Mouse (Mus musculus): ENCODE measurements at regions not wholly inside any gene's neighbourhood (a gene's known extent, or its start where the extent isn't known, plus 50 kb on each side); places are given as distances from the start of the nearest gene placed in this dataset.
"Not testable (repeated sequence)": the region's sequence is repeated elsewhere in the genome, so short reads cannot be mapped to it uniquely, and the experiment has no call there.

DNA sequence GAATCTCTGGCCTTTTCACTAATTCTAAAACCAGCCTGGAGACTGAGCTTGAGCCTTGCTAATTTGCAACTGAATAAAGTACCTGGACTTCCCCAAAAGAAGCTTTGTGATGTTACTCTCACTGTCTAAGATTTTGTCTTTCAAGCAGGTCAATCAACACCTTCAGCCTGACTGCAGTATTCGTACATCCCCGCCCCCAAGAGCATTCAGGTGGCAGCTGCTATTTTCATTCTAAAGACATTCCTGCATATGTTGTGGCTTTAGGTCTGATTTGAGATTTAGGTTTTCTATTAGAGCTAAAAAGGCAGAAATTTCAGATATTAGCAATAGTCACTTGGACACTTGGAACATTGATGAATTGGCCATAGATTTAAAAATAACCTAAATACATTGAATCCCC lies 1385.4 kb upstream of the 1700008P02Rik start:
- not testable (repeated sequence) for DNase-seq (ENCODE audit: low spot score in 2 of 2)

DNA sequence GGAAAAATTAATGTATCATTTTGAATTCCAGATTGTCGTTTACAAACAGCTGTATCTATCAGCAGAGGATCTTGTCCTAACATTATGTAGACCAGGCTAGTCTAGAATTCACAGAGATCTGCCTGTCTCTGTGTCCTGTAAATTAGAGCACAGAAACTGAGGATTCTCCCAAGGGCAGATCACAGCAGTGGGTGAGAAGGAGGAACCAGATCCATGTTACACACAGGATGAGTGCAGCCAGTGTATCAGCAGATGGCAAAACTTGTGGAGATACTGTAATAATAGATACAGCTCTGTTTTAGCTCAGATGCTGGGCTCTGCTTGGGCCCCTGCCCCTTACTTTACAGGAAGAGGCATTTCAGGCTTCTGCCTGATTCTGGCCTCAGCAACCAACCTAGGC lies 1384.0 kb upstream of the 1700008P02Rik start:
- DNase-seq (ENCODE audit: low spot score in 2 of 2) = no peak

DNA sequence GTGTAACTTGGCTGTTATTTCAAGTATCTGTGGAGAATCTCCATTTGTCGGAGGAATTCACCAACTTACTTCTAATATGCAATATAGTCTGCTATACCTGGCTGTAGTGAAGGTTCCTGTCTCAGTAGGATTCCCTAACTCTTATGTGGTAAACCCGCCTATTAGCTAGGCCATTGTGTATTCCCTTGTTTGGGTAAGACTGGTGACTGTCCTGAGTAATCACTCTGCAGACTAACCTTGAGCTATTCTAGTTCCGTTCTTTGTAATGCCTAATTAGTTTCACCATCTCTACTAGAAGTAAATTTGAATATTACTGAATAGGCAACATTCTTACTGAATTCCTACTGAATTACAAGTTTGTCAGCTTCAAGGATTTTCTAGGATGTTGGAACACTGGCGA lies 1380.8 kb upstream of the 1700008P02Rik start:
- DNase-seq (ENCODE audit: low spot score in 2 of 2) = no peak

DNA sequence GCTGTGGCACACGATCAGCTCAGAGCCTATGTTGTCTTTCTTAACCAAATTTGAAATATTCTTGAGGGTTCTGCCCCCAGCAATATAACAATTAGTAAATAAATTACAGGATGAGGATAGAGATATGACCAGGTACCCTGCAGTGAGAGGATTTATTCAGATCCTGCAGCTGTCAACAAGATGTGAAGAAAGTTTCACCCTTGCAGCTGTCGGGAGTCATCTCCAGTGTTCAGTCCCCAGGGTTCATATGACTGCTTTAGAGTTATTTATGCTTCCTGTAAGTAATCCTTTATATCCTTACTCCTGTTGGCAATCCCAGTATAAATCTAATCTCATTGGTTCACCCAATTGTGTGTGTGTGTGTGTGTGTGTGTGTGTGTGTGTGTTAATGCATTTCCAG lies 1372.1 kb upstream of the 1700008P02Rik start:
- no peak for DNase-seq (ENCODE audit: low spot score in 2 of 2)

- no peak for DNase-seq (ENCODE audit: low spot score in 2 of 2)
These were observed 1353.0 kb upstream of the 1700008P02Rik start for GRCm38 (mm10) chr3:7973287-7973686.

DNA sequence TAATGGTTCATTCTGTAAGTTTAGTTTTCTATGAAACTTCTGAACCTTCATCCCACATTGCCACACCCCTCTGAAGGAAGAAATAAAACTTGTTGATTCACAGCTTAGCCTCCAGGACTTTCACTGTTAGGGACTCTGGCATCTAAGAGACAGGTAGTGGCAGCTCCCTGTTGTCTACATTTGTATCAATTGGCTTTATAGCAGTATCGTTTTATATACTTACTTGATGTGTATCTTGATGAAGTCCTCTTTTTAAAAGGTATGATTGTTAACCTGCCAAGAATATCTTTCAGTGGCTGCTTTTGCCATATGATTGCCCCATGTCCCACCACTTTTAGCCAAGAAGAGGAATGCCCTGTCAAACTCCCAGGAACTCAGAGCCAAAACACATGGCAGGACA lies 1333.7 kb upstream of the 1700008P02Rik start:
- no peak for DNase-seq (ENCODE audit: low spot score in 2 of 2)

DNA sequence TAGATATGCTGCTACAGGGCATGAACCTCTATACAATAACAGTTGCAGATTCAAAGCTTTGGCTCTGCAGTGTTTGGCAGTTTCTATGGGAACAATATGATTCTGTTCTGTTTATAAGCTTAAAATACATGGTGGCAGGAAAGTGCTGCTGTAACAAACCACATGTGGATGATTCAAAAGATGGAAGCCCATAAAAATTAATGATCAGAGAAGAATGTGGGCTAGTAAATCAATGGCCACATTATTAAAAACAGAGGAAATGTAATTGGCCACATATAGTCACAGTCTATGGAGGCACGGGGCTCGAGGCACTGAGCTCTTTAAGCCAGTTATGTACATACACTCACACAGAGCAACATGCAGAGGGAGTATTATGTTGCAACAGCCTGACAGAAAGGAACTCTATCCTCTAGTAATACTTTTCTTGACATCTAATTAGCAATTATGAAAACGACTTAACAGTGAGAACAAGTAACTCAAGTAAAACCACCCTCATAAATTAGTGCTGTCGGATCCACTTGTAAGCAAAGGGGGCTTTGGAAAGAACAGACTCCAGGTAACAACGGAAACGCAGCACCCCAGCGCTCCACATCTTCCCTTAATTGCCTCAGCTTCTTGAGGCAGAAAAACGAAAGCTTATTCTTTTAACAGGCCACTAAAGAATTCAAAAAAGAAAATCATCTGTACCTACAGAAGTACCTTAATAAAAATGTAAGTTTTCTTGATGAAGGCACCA lies 1323.6 kb upstream of the 1700008P02Rik start:
- DNase-seq (ENCODE audit: low spot score in 2 of 2) = no peak
